Mouse (Mus musculus) midbrain, embryonic 11.5 days (tissue): ENCODE measurements around the gene Nfe2l2. TPM values are rescaled to one million over a fixed set of nuclear protein-coding genes. Genes with fewer than 3 reads are reported as not detected.

Experiments used
- ATAC-seq: fragments of 200-750 bp; cut with Nextera tagmentation; 2 replicates; pipeline ENCODE4 v1.8.0; 2017; ENCODE audit warnings: moderate TSS enrichment, moderate library complexity; ENCODE audit not compliant: low FRiP score
- DNase-seq: peaks from one replicate; pipeline ENCODE4 v3.0.0; 2015; ENCODE audit warnings: low spot score; ENCODE audit errors: missing footprints
- H3K27ac ChIP-seq: fragments of 300-500 bp; sonication (generic); 2 replicates; pipeline ENCODE4 v1.5.1; 2014; ENCODE audit warnings: low read depth, low read length
- H3K27me3 ChIP-seq: fragments of 300-500 bp; sonication (generic); 2 replicates; pipeline ENCODE4 v1.6.1; 2014; ENCODE audit warnings: mild to moderate bottlenecking, low read length, moderate library complexity, mixed read lengths; ENCODE audit not compliant: control insufficient read depth, insufficient read depth
- H3K36me3 ChIP-seq: fragments of 300-500 bp; sonication (generic); 2 replicates; pipeline ENCODE4 v1.6.1; 2014; ENCODE audit warnings: mild to moderate bottlenecking, low read length, moderate library complexity, mixed read lengths; ENCODE audit not compliant: control insufficient read depth, insufficient read depth
- H3K4me1 ChIP-seq: fragments of 300-500 bp; sonication (generic); 2 replicates; pipeline ENCODE4 v1.6.1; 2014; ENCODE audit warnings: low read length; ENCODE audit not compliant: control insufficient read depth, insufficient read depth
- H3K4me2 ChIP-seq: fragments of 300-500 bp; sonication (generic); 2 replicates; pipeline ENCODE4 v1.6.1; 2014; ENCODE audit warnings: mild to moderate bottlenecking, moderate library complexity
- H3K4me3 ChIP-seq: fragments of 300-500 bp; sonication (generic); 2 replicates; pipeline ENCODE4 v1.5.1; 2014; ENCODE audit warnings: low read depth, low read length
- H3K9ac ChIP-seq: fragments of 300-500 bp; sonication (generic); 2 replicates; pipeline ENCODE4 v1.6.1; 2014; ENCODE audit warnings: low read length
- H3K9me3 ChIP-seq: fragments of 300-500 bp; sonication (generic); 2 replicates; pipeline ENCODE4 v1.6.1; 2016; ENCODE audit warnings: low read length; ENCODE audit not compliant: control insufficient read depth
- WGBS: fragments of 180-500 bp; shearing (Covaris S2); extraction: QIAGEN DNeasy Blood & Tissue Kit; methylation state at CpG from one replicate; pipeline ENCODE4 v1.1.7; 2014; 5-methylcytosine and 5-hydroxymethylcytosine counted together
- polyA plus RNA-seq: library from polyadenylated mRNA; unstranded; fragments of >200 nt; fragmentation: Nextera tagmentation; extraction: Ambion mirVana; gene quantifications from 2 replicates; pipeline ENCODE4 v1.2.1, GENCODE M21; 2014

Gene Nfe2l2
- polyA plus RNA-seq, 1 experiment from 2014 or later = 27.0 TPM

- H3K4me1 ChIP-seq = no peaks in the 10 kb centered on the region
- no peak overlapping the region for H3K4me2 ChIP-seq
- no peaks in the 10 kb centered on the region for H3K27me3 ChIP-seq
- DNase-seq (no peak), ATAC-seq (no peak)
- no peaks in the 10 kb centered on the region for H3K9me3 ChIP-seq
- no peak overlapping the region for H3K4me3 ChIP-seq
- 94% methylated on average over 6 of the region's 6 CpGs for WGBS
- H3K36me3 ChIP-seq = no peaks in the 10 kb centered on the region
- H3K9ac ChIP-seq = no peak overlapping the region
- no peak overlapping the region for H3K27ac ChIP-seq
Observed at GRCm38 (mm10) chr2:75692369-75692768, 12.1 kb downstream of the Nfe2l2 start.

GRCm38 (mm10) chr2:75691316-75691715, 13.1 kb downstream of the Nfe2l2 start:
- DNase-seq (no peak), ATAC-seq (no peak)
- 85% methylated on average over 8 of the region's 8 CpGs for WGBS
- Histone ChIP-seq H3K27me3 (no peaks in the 10 kb centered on the region), H3K36me3 (no peaks in the 10 kb centered on the region), H3K4me2 (no peak overlapping the region), H3K4me1 (no peaks in the 10 kb centered on the region), H3K27ac (no peak overlapping the region), H3K9ac (no peak overlapping the region), H3K4me3 (no peak overlapping the region), H3K9me3 (no peaks in the 10 kb centered on the region)

- H3K9ac ChIP-seq = no peak overlapping the region
- ATAC-seq (no peak), DNase-seq (no peak)
Observed at GRCm38 (mm10) chr2:75690656-75691055, 13.8 kb downstream of the Nfe2l2 start.

GRCm38 (mm10) chr2:75689482-75690158, 14.8 kb downstream of the Nfe2l2 start:
- H3K27ac ChIP-seq = no peak overlapping the region
- H3K9ac ChIP-seq = no peak overlapping the region
- H3K4me2 ChIP-seq = no peak overlapping the region
- no peaks in the 10 kb centered on the region for H3K9me3 ChIP-seq
- H3K27me3 ChIP-seq = no peaks in the 10 kb centered on the region
- no peaks in the 10 kb centered on the region for H3K36me3 ChIP-seq
- no peak for ATAC-seq
- no peaks in the 10 kb centered on the region for H3K4me1 ChIP-seq
- no peak for DNase-seq
- H3K4me3 ChIP-seq = no peak overlapping the region
- 77% methylated on average over 10 of the region's 10 CpGs for WGBS

More at GRCm38 (mm10) chr2:75690656-75691055, 13.8 kb downstream of the Nfe2l2 start:
- 98% methylated on average over 4 of the region's 4 CpGs for WGBS
- Histone ChIP-seq H3K27me3 (no peaks in the 10 kb centered on the region), H3K4me1 (no peaks in the 10 kb centered on the region), H3K36me3 (no peaks in the 10 kb centered on the region), H3K4me2 (no peak overlapping the region), H3K27ac (no peak overlapping the region), H3K4me3 (no peak overlapping the region), H3K9me3 (no peaks in the 10 kb centered on the region)

GRCm38 (mm10) chr2:75688901-75689300, 15.5 kb downstream of the Nfe2l2 start:
- H3K27me3 ChIP-seq = no peaks in the 10 kb centered on the region
- 90% methylated on average over 1 of the region's 1 CpGs for WGBS
- no peaks in the 10 kb centered on the region for H3K9me3 ChIP-seq
- H3K4me1 ChIP-seq = no peaks in the 10 kb centered on the region
- no peak overlapping the region for H3K4me2 ChIP-seq
- ATAC-seq (no peak), DNase-seq (no peak)
- H3K36me3 ChIP-seq = no peaks in the 10 kb centered on the region
- no peak overlapping the region for H3K27ac ChIP-seq
- H3K4me3 ChIP-seq = no peak overlapping the region
- H3K9ac ChIP-seq = no peak overlapping the region

GRCm38 (mm10) chr2:75687040-75687749, 17.2 kb downstream of the Nfe2l2 start:
- H3K4me2 ChIP-seq = no peak overlapping the region
- no peaks in the 10 kb centered on the region for H3K27me3 ChIP-seq
- DNase-seq (no peak), ATAC-seq (no peak)
- no peaks in the 10 kb centered on the region for H3K36me3 ChIP-seq
- no peaks in the 10 kb centered on the region for H3K4me1 ChIP-seq
- 94% methylated on average over 10 of the region's 10 CpGs for WGBS
- no peaks in the 10 kb centered on the region for H3K9me3 ChIP-seq
- no peak overlapping the region for H3K4me3 ChIP-seq
- no peak overlapping the region for H3K9ac ChIP-seq
- H3K27ac ChIP-seq = no peak overlapping the region

GRCm38 (mm10) chr2:75685458-75685861, 19.0 kb downstream of the Nfe2l2 start:
- Histone ChIP-seq H3K36me3 (no peaks in the 10 kb centered on the region), H3K4me2 (no peak overlapping the region), H3K4me3 (no peak overlapping the region), H3K4me1 (no peaks in the 10 kb centered on the region), H3K27ac (no peak overlapping the region), H3K9me3 (no peaks in the 10 kb centered on the region), H3K9ac (no peak overlapping the region), H3K27me3 (no peaks in the 10 kb centered on the region)
- 85% methylated on average over 6 of the region's 6 CpGs for WGBS
- no peak for ATAC-seq
- DNase-seq = no peak

- Histone ChIP-seq H3K4me2 (no peak overlapping the region), H3K4me3 (no peak overlapping the region), H3K9me3 (no peaks in the 10 kb centered on the region), H3K27me3 (no peaks in the 10 kb centered on the region), H3K27ac (no peak overlapping the region), H3K9ac (no peak overlapping the region), H3K36me3 (no peaks in the 10 kb centered on the region), H3K4me1 (no peaks in the 10 kb centered on the region)
- DNase-seq (no peak), ATAC-seq (no peak)
- WGBS = 76% methylated on average over 3 of the region's 3 CpGs
Observed at GRCm38 (mm10) chr2:75684526-75684925, 19.9 kb downstream of the Nfe2l2 start.

GRCm38 (mm10) chr2:75682978-75683709, 21.3 kb downstream of the Nfe2l2 start:
- Histone ChIP-seq H3K36me3 (no peaks in the 10 kb centered on the region), H3K4me2 (no peak overlapping the region), H3K27ac (no peak overlapping the region), H3K9me3 (no peaks in the 10 kb centered on the region), H3K4me3 (no peak overlapping the region), H3K9ac (no peak overlapping the region), H3K27me3 (no peaks in the 10 kb centered on the region), H3K4me1 (no peaks in the 10 kb centered on the region)
- ATAC-seq (no peak), DNase-seq (no peak)
- 86% methylated on average over 15 of the region's 15 CpGs for WGBS
